Mouse (Mus musculus) forebrain, embryonic 11.5 days (tissue): ENCODE measurements around the gene Wbp1. TPM values are rescaled to one million over a fixed set of nuclear protein-coding genes. Genes with fewer than 3 reads are reported as not detected.

Experiments
- ATAC-seq: fragments of 200-750 bp; cut with Nextera tagmentation; replicated peaks from 2 replicates; pipeline ENCODE4 v1.8.0; 2017; ENCODE audit warnings: moderate TSS enrichment; ENCODE audit not compliant: low FRiP score
- DNase-seq: peaks from one replicate; pipeline ENCODE4 v3.0.0-alpha.2; 2017; ENCODE audit warnings: low spot score
- H3K27ac ChIP-seq: fragments of 300-500 bp; sonication (generic); 2 replicates; pipeline ENCODE4 v1.5.1; 2014; ENCODE audit warnings: low read depth, low read length
- H3K27me3 ChIP-seq: fragments of 300-500 bp; sonication (generic); 2 replicates; pipeline ENCODE4 v1.6.1; 2014; ENCODE audit warnings: mild to moderate bottlenecking, low read length, mixed read lengths; ENCODE audit not compliant: control insufficient read depth, insufficient read depth
- H3K36me3 ChIP-seq: fragments of 300-500 bp; sonication (generic); 2 replicates; pipeline ENCODE4 v1.6.1; 2014; ENCODE audit warnings: mild to moderate bottlenecking, low read length, moderate library complexity, mixed read lengths; ENCODE audit not compliant: control insufficient read depth, insufficient read depth
- H3K4me1 ChIP-seq: fragments of 300-500 bp; sonication (generic); replicated peaks from 2 replicates; pipeline ENCODE4 v1.6.1; 2014; ENCODE audit warnings: low read length, mixed read lengths; ENCODE audit not compliant: control insufficient read depth, insufficient read depth
- H3K4me2 ChIP-seq: fragments of 300-500 bp; sonication (generic); 2 replicates; pipeline ENCODE4 v1.6.1; 2014; ENCODE audit warnings: low read depth, mild to moderate bottlenecking, low read length, moderate library complexity, mixed read lengths; ENCODE audit not compliant: severe bottlenecking
- H3K4me3 ChIP-seq: fragments of 300-500 bp; sonication (generic); 2 replicates; pipeline ENCODE4 v1.5.1; 2014; ENCODE audit warnings: low read depth, low read length
- H3K9ac ChIP-seq: fragments of 300-500 bp; sonication (generic); 2 replicates; pipeline ENCODE4 v1.6.1; 2014; ENCODE audit warnings: low read length
- H3K9me3 ChIP-seq: fragments of 300-500 bp; sonication (generic); 2 replicates; pipeline ENCODE4 v1.6.1; 2016; ENCODE audit warnings: low read length, mixed read lengths; ENCODE audit not compliant: control insufficient read depth
- WGBS: fragments of 180-500 bp; shearing (Covaris S2); extraction: QIAGEN DNeasy Blood & Tissue Kit; methylation state at CpG from one replicate; pipeline ENCODE4 v1.1.7; 2014; 5-methylcytosine and 5-hydroxymethylcytosine counted together
- polyA plus RNA-seq: library from polyadenylated mRNA; unstranded; fragments of >200 nt; fragmentation: Nextera tagmentation; extraction: Ambion mirVana; gene quantifications from 2 replicates; pipeline ENCODE4 v1.2.1, GENCODE M21; 2014

The Wbp1 gene
- polyA plus RNA-seq = 141 and 154 TPM in 2 replicates

DNA sequence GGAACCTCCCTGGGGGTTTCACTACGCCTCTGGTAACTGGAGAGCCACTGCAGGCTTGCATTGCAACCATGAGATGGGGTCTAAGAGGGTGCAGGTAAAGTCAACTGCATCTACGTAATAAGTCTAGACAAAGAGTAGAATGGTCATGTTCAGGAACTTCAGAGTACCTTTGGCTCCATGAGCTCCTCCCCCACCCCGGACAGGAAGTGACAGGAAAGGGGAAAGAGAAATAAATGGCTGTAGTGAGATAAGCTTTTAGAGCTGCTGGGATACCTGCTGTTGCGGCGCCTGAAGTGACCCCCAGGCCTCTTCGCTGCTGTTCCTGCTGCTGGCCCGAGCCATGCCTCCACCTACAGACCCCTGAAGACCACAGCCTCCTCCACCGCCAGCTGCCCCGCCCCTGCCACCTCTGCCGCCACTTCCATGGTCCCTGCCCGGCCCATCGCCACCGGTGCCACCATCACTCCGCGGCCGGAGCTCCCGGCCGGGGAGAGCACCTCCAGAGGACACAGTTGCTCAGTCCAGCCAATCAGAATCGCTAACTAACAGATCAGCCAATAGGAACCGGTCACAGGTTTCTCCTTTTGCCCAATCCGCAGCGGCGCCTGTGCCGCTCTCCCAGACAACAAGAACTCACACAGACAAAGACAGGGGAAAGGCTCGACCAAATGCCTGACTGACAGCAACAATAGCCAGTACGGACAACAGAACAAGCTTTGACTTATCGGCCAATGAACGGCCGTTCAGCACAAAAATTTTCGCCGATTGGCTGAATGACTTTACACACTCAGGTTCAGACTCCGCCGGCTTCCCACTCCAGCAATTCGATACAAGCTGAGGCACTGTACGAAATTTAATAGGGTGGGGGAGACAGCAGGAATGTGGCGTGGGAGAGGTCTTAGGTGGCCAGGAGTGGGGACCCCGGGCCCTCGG, at the start of gene Wbp1:
Gene Wbp1 (minus strand): TSS at position 630 of the 933 bp plus-strand sequence.
- peak within 1 kb of the TSS; percentile 77 for H3K4me3 ChIP-seq
- peak within 1 kb of the TSS; percentile 98 for H3K27ac ChIP-seq
- under 1% methylated on average over 38 of the region's 38 CpGs for WGBS
- H3K9me3 ChIP-seq = no peaks in the 10 kb centered on the region
- peak within 1 kb of the TSS; percentile 95 for H3K4me2 ChIP-seq
- H3K9ac ChIP-seq = peak within 1 kb of the TSS; percentile 97
- DNase-seq (peak; percentile 95), ATAC-seq (peak; percentile 95)
- H3K36me3 ChIP-seq = no peaks in the 10 kb centered on the region; the same call in none of the 2 replicates
- H3K27me3 ChIP-seq = no peaks in the 10 kb centered on the region
- peaks cover 16% of the 10 kb centered on the region; the same call in 1 of the 2 replicates for H3K4me1 ChIP-seq

DNA sequence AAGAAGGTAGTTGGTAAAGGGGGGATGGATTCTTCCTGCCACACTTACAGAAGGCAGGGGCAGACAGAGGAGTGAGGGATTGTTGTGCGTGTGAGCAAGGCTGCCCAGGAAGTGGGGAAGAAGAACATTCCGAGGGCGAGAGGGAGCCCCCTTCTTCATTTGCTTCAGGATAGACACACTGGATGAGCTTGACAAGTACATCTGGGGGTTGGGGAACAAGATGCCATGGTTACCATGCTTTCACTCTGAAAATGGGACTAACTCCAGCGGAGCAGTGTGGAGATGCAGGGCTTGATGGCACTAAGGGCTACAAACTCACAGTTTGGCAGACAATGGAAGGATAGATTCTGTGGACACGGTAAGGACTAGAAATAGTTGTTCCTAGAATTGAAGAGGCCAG, 49.7 kb upstream of the Wbp1 start:
- Histone ChIP-seq H3K27ac (no peak overlapping the region), H3K4me1 (no peaks in the 10 kb centered on the region), H3K27me3 (no peaks in the 10 kb centered on the region), H3K4me2 (no peak overlapping the region), H3K4me3 (no peak overlapping the region), H3K9me3 (no peaks in the 10 kb centered on the region), H3K9ac (no peak overlapping the region), H3K36me3 (no peaks in the 10 kb centered on the region)
- ATAC-seq = no peak
- no peak for DNase-seq
- WGBS = 78% methylated on average over 5 of the region's 5 CpGs

DNA sequence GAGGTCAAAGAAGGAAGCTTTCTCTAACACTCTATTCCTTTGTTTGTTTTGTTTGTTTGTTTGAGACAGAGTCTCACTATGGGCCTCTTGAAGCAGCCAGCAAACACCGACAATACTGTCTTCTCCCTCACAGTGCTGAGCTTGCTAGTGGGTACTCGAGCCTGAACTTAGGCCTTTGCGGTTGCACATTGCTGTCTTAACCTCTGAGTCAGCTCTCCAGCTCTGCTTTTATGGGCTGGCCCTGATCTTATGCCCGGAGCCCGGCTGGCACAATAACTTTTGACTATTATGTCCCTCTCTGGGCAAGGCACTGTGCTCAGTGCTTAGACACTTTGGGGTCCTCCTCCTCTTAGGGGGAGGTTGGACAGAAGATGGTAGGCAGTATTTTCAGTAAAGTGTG, 48.5 kb upstream of the Wbp1 start:
- H3K27ac ChIP-seq = no peak overlapping the region
- H3K4me2 ChIP-seq = no peak overlapping the region
- no peaks in the 10 kb centered on the region for H3K27me3 ChIP-seq
- no peaks in the 10 kb centered on the region for H3K9me3 ChIP-seq
- ATAC-seq = no peak
- WGBS = 90% methylated on average over 5 of the region's 5 CpGs
- no peak overlapping the region for H3K9ac ChIP-seq
- no peaks in the 10 kb centered on the region for H3K36me3 ChIP-seq
- DNase-seq = no peak
- peaks cover 4% of the 10 kb centered on the region; the same call in 1 of the 2 replicates for H3K4me1 ChIP-seq
- no peak overlapping the region for H3K4me3 ChIP-seq

DNA sequence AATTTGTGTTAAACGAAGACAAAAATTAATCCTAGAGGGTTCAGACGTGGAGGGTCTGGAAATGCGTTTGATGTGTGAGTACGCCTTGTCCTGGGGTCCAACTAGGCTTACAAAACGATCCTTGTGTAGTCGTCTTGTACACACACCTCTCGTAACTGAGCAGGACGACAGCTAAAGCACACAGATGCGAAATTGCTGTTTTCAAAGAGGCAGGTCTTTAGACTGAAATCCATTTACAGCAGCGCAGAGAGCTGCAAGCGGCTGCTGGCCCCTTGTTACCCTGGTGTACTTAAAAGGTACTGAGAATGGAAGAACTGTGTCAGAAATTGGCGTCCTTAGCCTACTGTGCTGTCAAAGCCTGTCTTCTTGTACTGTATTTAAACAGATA, 44.9 kb upstream of the Wbp1 start:
- Histone ChIP-seq H3K36me3 (no peaks in the 10 kb centered on the region), H3K4me3 (peak overlapping the region; percentile 87), H3K27me3 (peaks cover 18% of the 10 kb centered on the region), H3K4me1 (peaks cover 14% of the 10 kb centered on the region; the same call in 1 of the 2 replicates), H3K9ac (peak overlapping the region; percentile 83), H3K4me2 (peak overlapping the region; percentile 57), H3K27ac (no peak overlapping the region), H3K9me3 (no peaks in the 10 kb centered on the region)
- ATAC-seq (no peak), DNase-seq (no peak)
- WGBS = under 1% methylated on average over 12 of the region's 12 CpGs

DNA sequence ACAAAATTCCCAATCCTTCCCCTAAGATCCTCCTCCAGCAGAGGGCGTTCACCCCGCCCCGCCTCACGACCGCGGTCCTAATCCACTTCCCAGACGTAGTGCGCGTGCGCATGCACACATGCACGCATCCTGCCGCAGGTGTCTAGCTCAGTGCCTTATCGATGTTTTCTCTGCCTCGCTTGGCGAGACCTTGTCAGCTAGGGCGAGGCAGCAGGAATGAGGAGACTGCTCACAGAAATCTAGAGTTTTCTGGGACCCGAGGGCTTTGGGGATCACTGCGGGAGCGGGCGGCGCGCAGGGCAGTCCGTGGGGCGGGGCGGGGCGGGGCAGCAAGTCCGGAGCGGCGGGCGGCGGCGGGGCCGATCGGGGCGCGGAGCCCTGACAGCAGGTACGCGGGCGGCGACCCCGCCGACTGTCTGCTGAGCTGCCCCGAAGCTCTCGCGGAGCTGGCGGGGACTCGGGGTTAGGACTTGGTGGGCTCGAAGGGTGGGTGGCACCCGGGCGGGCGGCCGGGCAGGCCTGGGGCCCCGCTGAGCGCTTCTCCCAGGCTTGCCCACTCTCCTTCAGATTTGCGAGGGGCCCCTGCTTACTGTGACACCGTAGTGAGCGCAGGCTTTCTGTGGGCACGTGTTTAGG, 44.4 kb upstream of the Wbp1 start, which contains the start of gene Dctn1:
Gene Dctn1 (plus strand): TSS at position 314 of the 636 bp plus-strand sequence.
- H3K9me3 ChIP-seq = no peaks in the 10 kb centered on the region
- peak; percentile 86 for ATAC-seq
- H3K27ac ChIP-seq = peak within 1 kb of the TSS; percentile 63
- DNase-seq = peak; percentile 96
- under 1% methylated on average over 57 of the region's 58 CpGs for WGBS
- peak within 1 kb of the TSS; percentile 83 for H3K9ac ChIP-seq
- H3K4me1 ChIP-seq = peaks cover 14% of the 10 kb centered on the region; the same call in 1 of the 2 replicates
- peak within 1 kb of the TSS; percentile 87 for H3K4me3 ChIP-seq
- H3K36me3 ChIP-seq = no peaks in the 10 kb centered on the region
- peaks cover 23% of the 10 kb centered on the region for H3K27me3 ChIP-seq
- peak within 1 kb of the TSS; percentile 57 for H3K4me2 ChIP-seq

DNA sequence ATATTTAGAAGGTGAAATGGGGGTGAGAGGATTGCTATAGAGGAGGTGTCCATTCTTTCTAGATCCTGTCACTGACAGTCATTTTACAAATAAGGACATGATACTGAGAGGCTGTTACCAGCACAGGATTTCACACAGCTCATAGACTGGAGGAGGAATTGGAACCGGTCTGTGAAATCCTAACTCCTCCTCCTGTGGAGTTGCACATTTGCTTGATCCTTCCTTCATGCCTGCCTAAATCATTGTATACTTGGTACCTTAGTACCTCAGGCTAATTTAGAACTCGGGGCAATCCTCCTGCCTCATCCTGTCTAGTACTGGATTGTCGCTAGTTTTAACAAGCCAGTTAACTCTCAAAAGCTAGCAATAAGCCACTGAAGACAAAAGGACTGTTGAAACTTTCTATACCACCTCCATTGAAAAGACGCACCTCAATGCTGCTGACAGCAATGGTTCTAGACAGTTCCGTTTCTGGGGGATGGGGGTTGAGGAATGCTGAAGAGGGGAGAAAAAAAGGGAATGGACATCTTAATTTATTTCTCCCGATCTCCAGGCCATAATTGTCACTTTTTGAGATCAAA, 43.8 kb upstream of the Wbp1 start:
- Histone ChIP-seq H3K27me3 (peaks cover 29% of the 10 kb centered on the region), H3K4me2 (peak overlapping the region; percentile 57), H3K4me3 (peak overlapping the region; percentile 87), H3K4me1 (peaks cover 14% of the 10 kb centered on the region; the same call in 1 of the 2 replicates), H3K9me3 (no peaks in the 10 kb centered on the region), H3K27ac (peak overlapping the region; percentile 63), H3K9ac (peak overlapping the region; percentile 83), H3K36me3 (no peaks in the 10 kb centered on the region)
- 4% methylated on average over 6 of the region's 6 CpGs for WGBS
- ATAC-seq = peak; percentile 34
- DNase-seq = no peak

DNA sequence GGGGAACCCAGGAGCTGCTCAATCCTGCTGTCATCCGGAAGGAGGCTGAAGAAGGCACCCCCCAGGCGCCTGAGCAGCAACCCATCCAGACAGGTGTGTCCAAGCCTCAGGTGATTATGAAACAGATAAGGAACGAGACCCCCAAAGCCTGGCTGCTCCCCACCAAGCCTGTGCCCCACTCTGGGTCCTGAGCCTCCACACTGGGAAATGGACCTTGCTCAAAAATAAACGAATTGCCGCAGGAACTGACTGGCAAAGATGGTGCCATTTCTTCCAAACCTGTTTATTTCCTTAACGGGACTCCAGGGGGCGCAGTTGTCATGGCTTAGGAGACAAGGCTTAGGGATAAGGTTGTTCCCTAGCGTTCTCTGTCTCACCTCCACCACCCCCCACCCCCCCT, 41.3 kb upstream of the Wbp1 start:
- no peak for ATAC-seq

More for the DNA sequence above, 41.3 kb upstream of the Wbp1 start:
- H3K36me3 ChIP-seq = no peaks in the 10 kb centered on the region
- peaks cover 32% of the 10 kb centered on the region for H3K27me3 ChIP-seq
- DNase-seq = peak; percentile 78
- H3K9ac ChIP-seq = no peak overlapping the region
- 0 out of 2 replicates have a peak overlapping the region, but pooled peaks have one; percentile 19 for H3K4me3 ChIP-seq
- no peaks in the 10 kb centered on the region for H3K9me3 ChIP-seq
- H3K27ac ChIP-seq = no peak overlapping the region
- H3K4me2 ChIP-seq = peak overlapping the region; percentile 38; the same call in 1 of the 2 replicates
- WGBS = under 1% methylated on average over 8 of the region's 8 CpGs
- H3K4me1 ChIP-seq = peaks cover 14% of the 10 kb centered on the region; the same call in 1 of the 2 replicates
